8 mouse cellular contexts compared by ENCODE assay signal in genomic region chr19:3665510-3665909, GRCm38 (mm10). TPM values are rescaled to one million over a fixed set of nuclear protein-coding genes. Genes with fewer than 3 reads are reported as not detected.
A peak's percentile ranks its signal among the peaks of the same experiment; 100 is the strongest.
DNase-seq lines count a peak whose midpoint lies in the region; ATAC-seq lines count a peak whose summit lies in the region.

No protein-coding gene starts in this region.

- no peak overlapping the region for H3K9ac ChIP-seq in liver, embryonic 16.5 days (ENCODE audit: low read depth, low read length)

- peaks cover 52% of the 10 kb centered on the region for H3K4me1 ChIP-seq in liver, embryonic 16.5 days (ENCODE audit: control insufficient read depth, low read depth, low read length)

- H3K4me3 ChIP-seq in liver, embryonic 16.5 days (ENCODE audit: low read depth, low read length): no peak overlapping the region

- H3K4me2 ChIP-seq in liver, embryonic 16.5 days (ENCODE audit: low read depth, low read length): no peak overlapping the region

- H3K27me3 ChIP-seq in liver, embryonic 16.5 days (ENCODE audit: control insufficient read depth, insufficient read depth, low read depth, low read length): no peaks in the 10 kb centered on the region

- H3K36me3 ChIP-seq in liver, embryonic 16.5 days (ENCODE audit: control insufficient read depth, insufficient read depth): no peaks in the 10 kb centered on the region

- H3K27ac ChIP-seq in liver, embryonic 16.5 days (ENCODE audit: low read length): peak overlapping the region; percentile 61

- peak; percentile 35 for ATAC-seq in liver, embryonic 16.5 days (ENCODE audit: low read depth)

- peak; percentile 37 for DNase-seq in embryo, embryonic 11 days
- no peak for DNase-seq in embryo, embryonic 10 days (ENCODE audit: low spot score)
- peak; percentile 31 for DNase-seq in T-cell, adult 2 months (ENCODE audit: low spot score)
- peak; percentile 48 for DNase-seq in kidney, adult 18-20 months
- DNase-seq in left cerebral cortex, postnatal 36 days (ENCODE audit: low spot score in 2 of 2): no peak
- DNase-seq in testis, postnatal 10 days (ENCODE audit: low spot score): no peak
- DNase-seq in cerebellum, adult 9-10 months: no peak

- WGBS in liver, embryonic 16.5 days (ENCODE audit: insufficient replicate concordance): 12% methylated on average over 5 of the region's 5 CpGs

- intact Hi-C loops in left cerebral cortex, postnatal 36 days (cut with DNase I): no loop called here

- H3K9me3 ChIP-seq in liver, embryonic 16.5 days (replicated peaks; ENCODE audit: control insufficient read depth, low read length): no peaks in the 10 kb centered on the region

RNA-seq across cellular contexts. Expression of gene Lrp5, which starts 20.9 kb away (rescaled TPM):
- polyA plus RNA-seq in liver, embryonic 16.5 days (2015; fragmentation: Nextera tagmentation; extraction: Ambion mirVana): 2.2 and 2.7 TPM in 2 replicates
- total RNA-seq in left cerebral cortex, postnatal 36 days (2021): 1 to 10 TPM; 9.1 to 9.2 TPM

RNA-seq across cellular contexts. Expression of gene 1810055G02Rik, which starts 42.6 kb away (rescaled TPM):
- 15.8 and 16.5 TPM in 2 replicates for polyA plus RNA-seq in liver, embryonic 16.5 days (2015; fragmentation: Nextera tagmentation; extraction: Ambion mirVana)
- total RNA-seq in left cerebral cortex, postnatal 36 days (2021): 10 to 100 TPM; 32.7 to 33.5 TPM

Comparison
In these comparisons a context has a peak if more than half of its experiments do, and no peak if none do; other contexts are left out.
1. DNase-seq: peak in embryo, embryonic 11 days (single experiment), T-cell, adult 2 months (single experiment) and kidney, adult 18-20 months (single experiment); none in embryo, embryonic 10 days (single experiment), left cerebral cortex, postnatal 36 days (0 of 2), testis, postnatal 10 days (single experiment) and cerebellum, adult 9-10 months (single experiment).